In the genomic region with DNA sequence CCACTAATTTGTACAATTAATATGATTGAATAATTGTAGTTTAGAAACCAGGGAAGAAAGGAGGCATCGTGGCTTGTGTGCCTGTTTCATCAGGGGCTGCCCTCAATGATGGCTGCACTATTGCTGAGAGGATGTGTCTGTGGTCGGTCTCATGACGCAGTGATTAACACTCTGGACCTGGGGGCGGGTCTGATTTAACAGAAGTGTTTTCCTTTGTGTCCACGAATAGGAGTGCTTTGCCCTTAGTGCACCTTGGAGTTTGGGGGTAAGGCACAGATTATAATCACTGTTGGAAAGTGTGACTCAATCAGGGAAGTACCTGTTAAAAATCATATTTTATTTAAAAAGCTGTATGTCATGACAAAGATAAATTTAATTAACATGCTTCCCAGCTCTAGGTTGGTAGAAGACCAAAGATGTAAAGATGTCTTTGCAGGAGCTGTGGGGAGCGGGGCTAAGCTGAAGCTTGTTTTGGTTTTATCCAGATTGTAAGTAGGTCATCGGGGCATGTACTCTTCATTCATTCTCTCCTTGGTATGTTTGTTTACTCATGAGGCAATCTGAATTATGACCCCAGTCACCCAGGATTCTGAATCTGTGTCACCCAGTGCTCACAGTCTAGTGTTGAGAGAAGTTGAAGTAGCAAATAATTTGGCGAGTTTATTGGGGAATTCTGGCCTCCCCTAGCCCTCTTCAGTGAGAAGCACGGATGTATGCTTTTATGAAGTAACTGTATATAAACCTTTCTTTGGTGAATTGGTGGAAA, we compare ENCODE assay signal across 29 mouse cellular contexts.
DNase-seq lines count a peak whose midpoint lies in the region; ATAC-seq and TF ChIP-seq lines count a peak whose summit lies in the region.
"Had no signal": no experiment of that assay in that cellular context is flagged by ENCODE, and none has a peak within 500 bp of the region (broad histone marks: within the 10 kb centered on the region; RNA-seq: fewer than 3 reads in every experiment).

No protein-coding gene starts in this region.

- peak; percentile 36 for ATAC-seq in activated CD4-positive, CD25-positive, alpha-beta regulatory T cell, adult 4 months
- peak; percentile 72 for ATAC-seq in intestine, embryonic 16.5 days
- ATAC-seq in stomach, postnatal 0 days (ENCODE audit: low FRiP score, low TSS enrichment), result peak; percentile 44
- no peak for ATAC-seq in monocyte, adult 5-6 weeks (replicated peaks; ENCODE audit: insufficient number of reproducible peaks, low FRiP score, low TSS enrichment, poor library complexity, severe bottlenecking)
- ATAC-seq: forebrain, embryonic 15.5 days; hindbrain, postnatal 0 days; midbrain, embryonic 16.5 days had no signal

- H3K4me3 ChIP-seq in intestine, embryonic 16.5 days (ENCODE audit: low read length), result no peak overlapping the region
- H3K4me3 ChIP-seq in stomach, postnatal 0 days (ENCODE audit: low read depth, low read length), result no peak overlapping the region
- H3K4me3 ChIP-seq: embryonic facial prominence, embryonic 13.5 days; forebrain, embryonic 10.5 days; forebrain, embryonic 15.5 days; heart, embryonic 10.5 days; heart, embryonic 15.5 days; hindbrain, embryonic 12.5 days; limb, embryonic 10.5 days; limb, embryonic 15.5 days; myocyte; neural tube, embryonic 13.5 days had no signal

- WGBS in intestine, embryonic 16.5 days, result 56% methylated on average over 9 of the region's 9 CpGs
- WGBS in stomach, postnatal 0 days, result 61% methylated on average over 9 of the region's 9 CpGs

- TF ChIP-seq CTCF in stomach, postnatal 0 days (IDR thresholded peaks at IDR 0.05; ENCODE audit: low read depth), result no peak

- no peaks in the 10 kb centered on the region for H3K9me3 ChIP-seq in intestine, embryonic 16.5 days (ENCODE audit: control insufficient read depth, low read length)
- H3K9me3 ChIP-seq in stomach, postnatal 0 days (ENCODE audit: control insufficient read depth, low read length), result no peaks in the 10 kb centered on the region
- H3K9me3 ChIP-seq: embryonic facial prominence, embryonic 13.5 days; forebrain, embryonic 15.5 days; heart, embryonic 10.5 days; heart, embryonic 15.5 days; hindbrain, embryonic 12.5 days; limb, embryonic 10.5 days; limb, embryonic 15.5 days; neural tube, embryonic 13.5 days had no signal

- no peaks in the 10 kb centered on the region for H3K27me3 ChIP-seq in intestine, embryonic 16.5 days (replicated peaks; ENCODE audit: control insufficient read depth, insufficient read depth, low read length)
- H3K27me3 ChIP-seq in stomach, postnatal 0 days (ENCODE audit: control insufficient read depth, insufficient read depth, low read length), result no peaks in the 10 kb centered on the region
- H3K27me3 ChIP-seq: embryonic facial prominence, embryonic 13.5 days; forebrain, embryonic 15.5 days; heart, embryonic 15.5 days; hindbrain, embryonic 12.5 days; limb, embryonic 15.5 days; neural tube, embryonic 13.5 days had no signal

- H3K27ac ChIP-seq in intestine, embryonic 16.5 days (ENCODE audit: low read length), result no peak overlapping the region
- H3K27ac ChIP-seq in stomach, postnatal 0 days (replicated peaks), result peak overlapping the region; percentile 25; the same call in 1 of the 2 replicates
- H3K27ac ChIP-seq: embryonic facial prominence, embryonic 13.5 days; forebrain, embryonic 10.5 days; forebrain, embryonic 15.5 days; heart, embryonic 10.5 days; heart, embryonic 15.5 days; hindbrain, embryonic 12.5 days; hindbrain, postnatal 0 days; kidney, postnatal 0 days; limb, embryonic 10.5 days; limb, embryonic 15.5 days; neural tube, embryonic 13.5 days had no signal

- H3K4me1 ChIP-seq in intestine, embryonic 16.5 days (ENCODE audit: control insufficient read depth, insufficient read depth, low read length), result peaks cover 23% of the 10 kb centered on the region
- H3K4me1 ChIP-seq in stomach, postnatal 0 days (replicated peaks; ENCODE audit: control insufficient read depth, insufficient read depth), result peaks cover 10% of the 10 kb centered on the region

- DNase-seq in retina, postnatal 1 day, result peak; percentile 28
- DNase-seq in retina, embryonic 14.5 days (ENCODE audit: low spot score), result no peak
- DNase-seq in stomach, postnatal 0 days (ENCODE audit: low spot score), result no peak
- no peak for DNase-seq in right cerebral cortex, postnatal 25 days
- DNase-seq in right cerebral cortex, postnatal 14 days, result no peak
- DNase-seq: B cell, adult 2 months; gastrocnemius, postnatal 25 days; kidney, adult 8-10 months; kidney, postnatal 4 days; lung, embryonic 14.5 days; lung, postnatal 14 days; right cerebral cortex, postnatal 4 days had no signal

- no peak overlapping the region for H3K9ac ChIP-seq in intestine, embryonic 16.5 days (ENCODE audit: low read depth, low read length)
- H3K9ac ChIP-seq in stomach, postnatal 0 days (ENCODE audit: low read length), result no peak overlapping the region
- H3K9ac ChIP-seq: embryonic facial prominence, embryonic 13.5 days; forebrain, embryonic 15.5 days; heart, embryonic 15.5 days; hindbrain, embryonic 12.5 days; limb, embryonic 15.5 days; lung, embryonic 14.5 days; neural tube, embryonic 13.5 days had no signal

- H3K4me2 ChIP-seq in intestine, embryonic 16.5 days (ENCODE audit: low read depth, low read length), result no peak overlapping the region
- H3K4me2 ChIP-seq in stomach, postnatal 0 days (replicated peaks; ENCODE audit: low read depth), result no peak overlapping the region
- H3K4me2 ChIP-seq: embryonic facial prominence, embryonic 13.5 days; forebrain, embryonic 15.5 days; heart, embryonic 15.5 days; hindbrain, embryonic 12.5 days; limb, embryonic 15.5 days; lung, embryonic 14.5 days; midbrain, embryonic 11.5 days; neural tube, embryonic 13.5 days had no signal

- no peak for TF ChIP-seq EP300 in stomach, postnatal 0 days (optimal IDR thresholded peaks at IDR 0.05)

- no peaks in the 10 kb centered on the region for H3K36me3 ChIP-seq in intestine, embryonic 16.5 days (ENCODE audit: control insufficient read depth, insufficient read depth, low read length)
- no peaks in the 10 kb centered on the region for H3K36me3 ChIP-seq in stomach, postnatal 0 days (ENCODE audit: control insufficient read depth, insufficient read depth, low read length)
- H3K36me3 ChIP-seq: heart, embryonic 10.5 days; heart, embryonic 15.5 days; hindbrain, embryonic 12.5 days; limb, embryonic 15.5 days had no signal
